Mouse (Mus musculus): ENCODE data around the gene Sag. TPM values are rescaled to one million over a fixed set of nuclear protein-coding genes. Genes with fewer than 3 reads are reported as not detected.

The Sag gene
- total and polyA plus RNA-seq, 3 experiments: 0.19 to 2.0 (median 1.0) TPM

DNA sequence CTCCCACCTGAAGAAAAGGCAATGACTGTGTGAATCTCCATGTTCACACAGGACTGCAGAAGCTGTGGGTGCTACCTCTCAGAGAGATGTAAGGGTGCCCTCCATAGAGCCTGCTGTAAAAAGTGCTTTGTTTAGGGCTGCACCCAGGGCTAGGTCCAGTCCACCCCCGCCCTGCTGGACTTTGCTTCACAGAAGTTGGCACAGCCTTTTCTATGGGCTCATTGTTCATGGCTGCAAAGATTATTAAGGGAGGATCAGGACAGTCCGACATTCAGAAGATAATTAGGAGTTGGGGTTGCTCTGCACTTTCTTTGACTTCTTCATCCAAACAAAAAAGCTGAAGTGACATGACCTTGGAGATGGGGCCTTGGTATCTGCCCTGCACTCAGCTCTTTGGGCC is 89.0 kb downstream of the Sag start:
- no peak overlapping the region for H3K4me3 ChIP-seq (replicated peaks in 1 of 3; ENCODE audit: low read depth in 2 of 3, low read length in 2 of 3, poor library complexity in 1 of 3)
- TF ChIP-seq ZKSCAN1 (IDR thresholded peaks at IDR 0.05; ENCODE audit: borderline replicate concordance, low read depth, low read length): no peak
- TF ChIP-seq SMC3 (IDR thresholded peaks at IDR 0.05; ENCODE audit: low read depth, low read length): no peak
- TF ChIP-seq EP300 (IDR thresholded peaks at IDR 0.05; ENCODE audit: low read length): no peak
- TF ChIP-seq NRF1 (IDR thresholded peaks at IDR 0.05; ENCODE audit: low read depth, low read length): no peak
- no peak for TF ChIP-seq ZNF384 (IDR thresholded peaks at IDR 0.05; ENCODE audit: low read depth, low read length)
- no peak for TF ChIP-seq POLR2AphosphoS2 (IDR thresholded peaks at IDR 0.05; ENCODE audit: low read depth, low read length)
- TF ChIP-seq USF2 (conservative IDR thresholded peaks at IDR 0.05; ENCODE audit: low read depth, low read length): no peak
- TF ChIP-seq JUND (conservative IDR thresholded peaks at IDR 0.05; ENCODE audit: low read depth, low read length): no peak
- H3K36me3 ChIP-seq (replicated peaks in 1 of 2; ENCODE audit: control insufficient read depth in 1 of 2, insufficient read depth in 1 of 2, low read length in 1 of 2): peaks cover 14 to 76% of the 10 kb centered on the region in 2 experiments
- peaks cover 18% of the 10 kb centered on the region for H3K79me2 ChIP-seq (replicated peaks; ENCODE audit: control insufficient read depth, extremely low read depth, insufficient read depth, poor library complexity, severe bottlenecking)
- H3K27me3 ChIP-seq (replicated peaks): no peaks in the 10 kb centered on the region
- dilution Hi-C loops (cut with MboI; ENCODE audit: extremely low pct_ligation_motif_present, extremely low pct_unique_long_range_greater_than_20kb, low sequenced_read_pairs) (no loop called here), in situ Hi-C loops (cut with MboI; ENCODE audit: low pct_ligation_motif_present, low pct_unique_long_range_greater_than_20kb, low sequenced_read_pairs) (no loop called here)
- H3K9me3 ChIP-seq (replicated peaks; ENCODE audit: low read length): no peaks in the 10 kb centered on the region
- H3K4me1 ChIP-seq (ENCODE audit: control insufficient read depth in 1 of 2, insufficient read depth in 2 of 2): peaks cover 14 to 79% of the 10 kb centered on the region in 2 experiments
- no peak overlapping the region for H3K9ac ChIP-seq (ENCODE audit: insufficient read depth, low read depth)
- DNase-seq (ENCODE audit: extremely low read depth): no peak
- H3K4me2 ChIP-seq (ENCODE audit: insufficient read depth, low read depth, poor library complexity, severe bottlenecking): no peak overlapping the region
- H3K27ac ChIP-seq (ENCODE audit: insufficient read depth, low read depth): no peak overlapping the region

GRCm38 (mm10) chr1:87893414-87893813 is 89.9 kb downstream of the Sag start:
- TF ChIP-seq MAFK (IDR thresholded peaks at IDR 0.05; ENCODE audit: insufficient replicate concordance, low read length) (peak; percentile 78), ZMIZ1 (IDR thresholded peaks at IDR 0.05; ENCODE audit: low read depth, low read length) (no peak)
- dilution Hi-C loops (cut with MboI; ENCODE audit: extremely low pct_ligation_motif_present, extremely low pct_unique_long_range_greater_than_20kb, low sequenced_read_pairs): no loop called here
- H3K4me2 ChIP-seq (ENCODE audit: insufficient read depth, low read depth, poor library complexity, severe bottlenecking): no peak overlapping the region
- H3K9ac ChIP-seq (ENCODE audit: insufficient read depth, low read depth): no peak overlapping the region
- H3K27me3 ChIP-seq (replicated peaks): no peaks in the 10 kb centered on the region
- no peak overlapping the region for H3K27ac ChIP-seq (ENCODE audit: insufficient read depth, low read depth)
- peaks cover 14 to 83% of the 10 kb centered on the region in 2 experiments for H3K4me1 ChIP-seq (ENCODE audit: control insufficient read depth in 1 of 2, insufficient read depth in 2 of 2)
- in situ Hi-C loops (cut with MboI; ENCODE audit: low pct_ligation_motif_present, low pct_unique_long_range_greater_than_20kb, low sequenced_read_pairs): no loop called here
- H3K79me2 ChIP-seq (replicated peaks; ENCODE audit: control insufficient read depth, extremely low read depth, insufficient read depth, poor library complexity, severe bottlenecking): peaks cover 21% of the 10 kb centered on the region
- no peak overlapping the region for H3K4me3 ChIP-seq (replicated peaks in 1 of 3; ENCODE audit: low read depth in 2 of 3, low read length in 2 of 3, poor library complexity in 1 of 3)
- H3K9me3 ChIP-seq (replicated peaks; ENCODE audit: low read length): no peaks in the 10 kb centered on the region
- no peak for DNase-seq (ENCODE audit: extremely low read depth)
- peaks cover 16 to 77% of the 10 kb centered on the region in 2 experiments for H3K36me3 ChIP-seq (replicated peaks in 1 of 2; ENCODE audit: control insufficient read depth in 1 of 2, insufficient read depth in 1 of 2, low read length in 1 of 2)

Other genes starting within 250 kb of the Sag start
- gene Ngef, start 229.8 kb upstream of the Sag start, total RNA-seq (2012; rRNA removed): 0.04 TPM in 1 of 2 replicates, not detected in the other
- gene Ngef, start 229.8 kb upstream of the Sag start, total RNA-seq (2014; rRNA removed): not detected in 2 replicates
- not detected in 2 replicates for gene Ngef, start 229.8 kb upstream of the Sag start, polyA plus RNA-seq (2012; ENCODE audit: insufficient read length, low read depth)
- 80.9 and 97.1 TPM in 2 replicates for gene Inpp5d, start 183.4 kb upstream of the Sag start, total RNA-seq (2012; rRNA removed)
- 106 and 112 TPM in 2 replicates for gene Inpp5d, start 183.4 kb upstream of the Sag start, total RNA-seq (2014; rRNA removed)
- gene Inpp5d, start 183.4 kb upstream of the Sag start, polyA plus RNA-seq (2012; ENCODE audit: insufficient read length, low read depth): 109 TPM in 2 replicates
- gene Atg16l1, start 47.8 kb upstream of the Sag start, total RNA-seq (2012; rRNA removed): 19.9 and 22.9 TPM in 2 replicates
- 19.9 and 23.6 TPM in 2 replicates for gene Atg16l1, start 47.8 kb upstream of the Sag start, total RNA-seq (2014; rRNA removed)
- gene Atg16l1, start 47.8 kb upstream of the Sag start, polyA plus RNA-seq (2012; ENCODE audit: insufficient read length, low read depth): 20.6 and 21.6 TPM in 2 replicates
- 73.4 and 89.9 TPM in 2 replicates for gene Dgkd, start 49.6 kb downstream of the Sag start, total RNA-seq (2012; rRNA removed)
- gene Dgkd, start 49.6 kb downstream of the Sag start, total RNA-seq (2014; rRNA removed): 57.5 and 58.0 TPM in 2 replicates
- gene Dgkd, start 49.6 kb downstream of the Sag start, polyA plus RNA-seq (2012; ENCODE audit: insufficient read length, low read depth): 73.8 and 77.3 TPM in 2 replicates
- 12.7 and 14.4 TPM in 2 replicates for gene Usp40, start 204.9 kb downstream of the Sag start, total RNA-seq (2012; rRNA removed)
- gene Usp40, start 204.9 kb downstream of the Sag start, total RNA-seq (2014; rRNA removed): 15.4 and 16.9 TPM in 2 replicates
- 14.0 and 14.8 TPM in 2 replicates for gene Usp40, start 204.9 kb downstream of the Sag start, polyA plus RNA-seq (2012; ENCODE audit: insufficient read length, low read depth)